Mouse (Mus musculus) gastrocnemius, postnatal 4 days (tissue): ENCODE measurements around the gene Gm13057. TPM values are rescaled to one million over a fixed set of nuclear protein-coding genes. Genes with fewer than 3 reads are reported as not detected.
"Not testable (repeated sequence)": the region's sequence is repeated elsewhere in the genome, so short reads cannot be mapped to it uniquely, and the experiment has no call there.

Source experiments
- DNase-seq, 2 experiments: peaks; one replicate each; pipeline ENCODE4 v3.0.0; 2021 to 2022; ENCODE audit warnings: low spot score in 2 of 2, mixed read lengths in 2 of 2
- long read RNA-seq, 2 experiments: library from polyadenylated mRNA; stranded (forward); transcript quantifications; one replicate each; pipeline ENCODE4 v2.0.0; 2021
- total RNA-seq, 2 experiments: library from RNA; stranded (reverse); gene quantifications; 2 replicates each; pipeline ENCODE4 v1.2.3; 2021

The Gm13057 gene
- not detected for total RNA-seq
- long read RNA-seq, experiment 1 = 0 reads
- long read RNA-seq, experiment 2 = 0 reads

DNA sequence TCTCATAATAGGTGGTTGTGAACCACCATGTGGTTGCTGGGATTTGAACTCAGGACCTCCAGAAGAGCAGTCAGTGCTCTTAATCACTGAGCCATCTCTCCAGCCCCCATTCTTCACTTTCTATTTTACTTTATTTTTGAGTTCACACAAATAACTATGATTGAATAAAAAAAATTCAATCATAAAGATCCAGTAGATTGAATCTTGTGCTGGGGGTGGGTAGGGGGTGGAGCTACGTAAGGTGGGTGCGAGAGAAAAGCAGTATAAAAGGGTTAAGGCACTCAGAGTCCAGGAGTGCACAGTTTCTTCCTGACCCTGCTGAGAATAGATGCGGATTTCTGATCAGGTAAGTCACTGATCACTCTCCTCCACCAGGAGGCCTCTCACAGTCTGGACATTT, at the start of gene Gm13057, which contains the start of gene BC080695:
Gm13057 (plus strand) TSS at position 310 of the 400 bp plus-strand sequence.
BC080695 (plus strand) TSS at position 301 of the 400 bp plus-strand sequence.
- DNase-seq = not testable (repeated sequence)

DNA sequence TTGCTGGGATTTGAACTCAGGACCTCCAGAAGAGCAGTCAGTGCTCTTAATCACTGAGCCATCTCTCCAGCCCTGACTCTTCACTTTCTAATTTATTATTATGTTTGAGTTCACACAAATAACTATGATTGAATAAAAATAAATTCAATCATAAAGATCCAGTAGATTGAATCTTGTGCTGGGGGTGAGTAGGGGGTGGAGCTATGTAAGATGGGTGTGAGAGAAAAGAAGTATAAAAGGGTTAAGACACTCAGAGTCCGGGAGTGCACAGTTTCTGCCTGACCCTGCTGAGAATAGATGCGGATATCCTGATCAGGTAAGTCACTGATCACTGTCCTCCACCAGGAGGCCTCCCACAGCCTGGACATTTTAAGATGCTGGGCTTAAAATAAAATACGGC, 40.5 kb upstream of the Gm13057 start, which contains the start of gene Gm13043:
Gm13043 (plus strand) TSS at position 301 of the 400 bp plus-strand sequence.
- DNase-seq = no peak

DNA sequence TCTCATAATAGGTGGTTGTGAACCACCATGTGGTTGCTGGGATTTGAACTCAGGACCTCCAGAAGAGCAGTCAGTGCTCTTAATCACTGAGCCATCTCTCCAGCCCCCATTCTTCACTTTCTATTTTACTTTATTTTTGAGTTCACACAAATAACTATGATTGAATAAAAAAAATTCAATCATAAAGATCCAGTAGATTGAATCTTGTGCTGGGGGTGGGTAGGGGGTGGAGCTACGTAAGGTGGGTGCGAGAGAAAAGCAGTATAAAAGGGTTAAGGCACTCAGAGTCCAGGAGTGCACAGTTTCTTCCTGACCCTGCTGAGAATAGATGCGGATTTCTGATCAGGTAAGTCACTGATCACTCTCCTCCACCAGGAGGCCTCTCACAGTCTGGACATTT, 15.9 kb upstream of the Gm13057 start, which contains the start of gene Gm13040:
Gm13040 (plus strand) TSS at position 301 of the 400 bp plus-strand sequence.
- DNase-seq = not testable (repeated sequence)

Other genes with a start within 250 kb of the Gm13057 start
- 10 to 100 TPM; 11.2 to 12.2 TPM for gene Lrrc38, start 202.0 kb upstream of the Gm13057 start, total RNA-seq
- under 1 TPM; 0.16 to 0.20 TPM for gene Pramel1, start 157.3 kb upstream of the Gm13057 start, total RNA-seq
- gene Pramef8, start 139.3 kb upstream of the Gm13057 start, total RNA-seq = 10 to 100 TPM in 1 of 2 experiments, 1 to 10 TPM in 1; 9.3 to 13.7 TPM
- not detected for gene Oog4, start 101.4 kb upstream of the Gm13057 start, total RNA-seq
- gene Gm13043, start 40.4 kb upstream of the Gm13057 start, total RNA-seq = not detected
- gene Gm13040, start 15.8 kb upstream of the Gm13057 start, total RNA-seq = not detected
- gene BC080695, start within 50 bp of the Gm13057 start, total RNA-seq = not detected
- not detected for gene Gm13083, start 63.3 kb downstream of the Gm13057 start, total RNA-seq
- not detected for gene Gm13088, start 105.5 kb downstream of the Gm13057 start, total RNA-seq
- not detected for gene Gm13089, start 151.0 kb downstream of the Gm13057 start, total RNA-seq
- gene Gm13078, start 167.7 kb downstream of the Gm13057 start, total RNA-seq = not detected
- not detected for gene Gm13023, start 237.6 kb downstream of the Gm13057 start, total RNA-seq